Mouse (Mus musculus) myocyte (in vitro differentiated cells): ENCODE results near the gene Bckdk. TPM values are rescaled to one million over a fixed set of nuclear protein-coding genes. Genes with fewer than 3 reads are reported as not detected.

Experiments used
- H3K27me3 ChIP-seq: one replicate; pipeline ENCODE4 v1.6.1; 2011; ENCODE audit not compliant: control insufficient read depth, insufficient read depth, insufficient read length
- H3K36me3 ChIP-seq: one replicate; pipeline ENCODE4 v1.6.1; 2011; ENCODE audit not compliant: control insufficient read depth, insufficient read depth
- H3K4me2 ChIP-seq: one replicate; pipeline ENCODE4 v1.6.1; 2011; ENCODE audit warnings: low read depth, control low read depth
- H3K4me3 ChIP-seq: one replicate; pipeline ENCODE4 v1.5.1; 2011; ENCODE audit warnings: mild to moderate bottlenecking, control low read depth, moderate library complexity
- H3K79me2 ChIP-seq: one replicate; pipeline ENCODE4 v1.6.1; 2011; ENCODE audit not compliant: control insufficient read depth, insufficient read depth
- H3ac ChIP-seq: one replicate; pipeline ENCODE4 v1.6.1; 2011; ENCODE audit not compliant: control insufficient read depth, insufficient read length
- CEBPB ChIP-seq: IDR thresholded peaks from 2 replicates; pipeline ENCODE4 v1.6.1; 2011; ENCODE audit warnings: mild to moderate bottlenecking, moderate library complexity; ENCODE audit not compliant: poor library complexity, insufficient read depth, severe bottlenecking
- E2F4 ChIP-seq: IDR thresholded peaks from one replicate; pipeline ENCODE4 v1.6.1; 2011; ENCODE audit warnings: mild to moderate bottlenecking, control low read depth, moderate library complexity; ENCODE audit not compliant: insufficient read depth
- MAX ChIP-seq: IDR thresholded peaks from one replicate; pipeline ENCODE4 v1.6.1; 2011; ENCODE audit warnings: low read depth, mild to moderate bottlenecking, control low read depth
- MYOD1 ChIP-seq, 3 experiments: IDR thresholded peaks; one replicate each; pipeline ENCODE4 v1.6.1; 2011; ENCODE audit warnings: control low read depth in 2 of 3, low read depth in 2 of 3, mild to moderate bottlenecking in 2 of 3, moderate library complexity in 1 of 3; ENCODE audit not compliant: insufficient read length in 2 of 3, control insufficient read depth in 1 of 3
- MYOG ChIP-seq, 3 experiments: IDR thresholded peaks; one replicate each; pipeline ENCODE4 v1.6.1; 2011; ENCODE audit warnings: control low read depth in 2 of 3, low read depth in 2 of 3, mild to moderate bottlenecking in 2 of 3; ENCODE audit not compliant: insufficient read length in 2 of 3, control insufficient read depth in 1 of 3, insufficient read depth in 1 of 3
- POLR2A ChIP-seq: IDR thresholded peaks from one replicate; pipeline ENCODE4 v1.6.1; 2011; ENCODE audit warnings: low read depth, mild to moderate bottlenecking, control low read depth, moderate library complexity; ENCODE audit not compliant: insufficient read length
- POLR2AphosphoS2 ChIP-seq: IDR thresholded peaks from one replicate; pipeline ENCODE4 v1.6.1; 2011; ENCODE audit warnings: low read depth, control low read depth; ENCODE audit not compliant: insufficient read length
- REST ChIP-seq: IDR thresholded peaks from one replicate; pipeline ENCODE4 v1.6.1; 2011; ENCODE audit warnings: mild to moderate bottlenecking, control low read depth, moderate library complexity; ENCODE audit not compliant: insufficient read depth, insufficient read length
- SRF ChIP-seq: IDR thresholded peaks from one replicate; pipeline ENCODE4 v1.6.1; 2011; ENCODE audit warnings: low read depth; ENCODE audit not compliant: control insufficient read depth, insufficient read length
- TCF12 ChIP-seq: IDR thresholded peaks from one replicate; pipeline ENCODE4 v1.6.1; 2011; ENCODE audit warnings: mild to moderate bottlenecking, control low read depth; ENCODE audit not compliant: poor library complexity, insufficient read depth, severe bottlenecking
- TCF3 ChIP-seq: IDR thresholded peaks from one replicate; pipeline ENCODE4 v1.6.1; 2011; ENCODE audit warnings: low read depth, control low read depth; ENCODE audit not compliant: insufficient read length
- USF1 ChIP-seq: IDR thresholded peaks from one replicate; pipeline ENCODE4 v1.6.1; 2011; ENCODE audit warnings: low read depth, mild to moderate bottlenecking, control low read depth, moderate library complexity
- polyA plus RNA-seq: library from polyadenylated mRNA; unstranded; fragments of >200 nt; fragmentation: generic; extraction: Trizol; gene quantifications from one replicate; pipeline ENCODE4 v1.2.1, GENCODE M21; 2012; ENCODE audit warnings: missing spikeins

Gene Bckdk
- polyA plus RNA-seq = 53.2 TPM

GRCm38 (mm10) chr7:127903971-127904796, at the start of gene Bckdk:
TSS of gene Bckdk (plus strand) at chr7:127904082.
- H3ac ChIP-seq = peak within 1 kb of the TSS; percentile 73
- H3K36me3 ChIP-seq = peaks cover 11% of the 10 kb centered on the region
- H3K4me2 ChIP-seq = peak within 1 kb of the TSS; percentile 75
- TF ChIP-seq MAX = no peak
- TF ChIP-seq POLR2A = peak; percentile 85
- TF ChIP-seq MYOD1 (IDR thresholded peaks at IDR 0.05; ENCODE audit: control insufficient read depth in 1 of 3, insufficient read length in 2 of 3, low read depth in 2 of 3) = peak in 1 of 3 experiments; percentile 14
- no peak for TF ChIP-seq SRF
- TF ChIP-seq E2F4 = peak; percentile 52
- TF ChIP-seq POLR2AphosphoS2 = peak; percentile 84
- TF ChIP-seq MYOG (IDR thresholded peaks at IDR 0.05; ENCODE audit: control insufficient read depth in 1 of 3, insufficient read depth in 1 of 3, insufficient read length in 2 of 3, low read depth in 2 of 3) = no peak
- no peak for TF ChIP-seq TCF3
- no peaks in the 10 kb centered on the region for H3K27me3 ChIP-seq
- H3K79me2 ChIP-seq = no peaks in the 10 kb centered on the region
- H3K4me3 ChIP-seq = peak within 1 kb of the TSS; percentile 79

- H3K4me3 ChIP-seq = no peak overlapping the region
- no peak overlapping the region for H3K4me2 ChIP-seq
- H3K79me2 ChIP-seq = no peaks in the 10 kb centered on the region
- TF ChIP-seq POLR2A (no peak), POLR2AphosphoS2 (no peak), MAX (no peak), MYOD1 (IDR thresholded peaks at IDR 0.05; ENCODE audit: control insufficient read depth in 1 of 3, insufficient read length in 2 of 3, low read depth in 2 of 3) (no peak), MYOG (IDR thresholded peaks at IDR 0.05; ENCODE audit: control insufficient read depth in 1 of 3, insufficient read depth in 1 of 3, insufficient read length in 2 of 3, low read depth in 2 of 3) (no peak), E2F4 (no peak), REST (no peak), SRF (no peak), CEBPB (no peak), TCF3 (no peak), USF1 (no peak), TCF12 (no peak)
- no peaks in the 10 kb centered on the region for H3K36me3 ChIP-seq
- no peak overlapping the region for H3ac ChIP-seq
- H3K27me3 ChIP-seq = no peaks in the 10 kb centered on the region
Measured at GRCm38 (mm10) chr7:127858258-127858657, 45.6 kb upstream of the Bckdk start.

GRCm38 (mm10) chr7:127866434-127866833, 37.4 kb upstream of the Bckdk start:
- peaks cover 14% of the 10 kb centered on the region for H3K79me2 ChIP-seq
- H3K4me2 ChIP-seq = no peak overlapping the region
- no peak overlapping the region for H3K4me3 ChIP-seq
- TF ChIP-seq REST = no peak
- TF ChIP-seq USF1 = no peak
- no peak for TF ChIP-seq TCF3
- no peak for TF ChIP-seq MYOG (IDR thresholded peaks at IDR 0.05; ENCODE audit: control insufficient read depth in 1 of 3, insufficient read depth in 1 of 3, insufficient read length in 2 of 3, low read depth in 2 of 3)
- no peak for TF ChIP-seq E2F4
- no peak for TF ChIP-seq CEBPB
- no peak for TF ChIP-seq TCF12
- TF ChIP-seq MYOD1 (IDR thresholded peaks at IDR 0.05; ENCODE audit: control insufficient read depth in 1 of 3, insufficient read length in 2 of 3, low read depth in 2 of 3) = no peak
- no peak for TF ChIP-seq POLR2A
- TF ChIP-seq POLR2AphosphoS2 = no peak
- TF ChIP-seq SRF = no peak
- no peak for TF ChIP-seq MAX
- no peak overlapping the region for H3ac ChIP-seq
- H3K27me3 ChIP-seq = no peaks in the 10 kb centered on the region
- H3K36me3 ChIP-seq = peaks cover 18% of the 10 kb centered on the region

- H3K79me2 ChIP-seq = peaks cover 24% of the 10 kb centered on the region
- peaks cover 18% of the 10 kb centered on the region for H3K36me3 ChIP-seq
- no peak for TF ChIP-seq TCF12
- TF ChIP-seq MYOG (IDR thresholded peaks at IDR 0.05; ENCODE audit: control insufficient read depth in 1 of 3, insufficient read depth in 1 of 3, insufficient read length in 2 of 3, low read depth in 2 of 3) = no peak
- TF ChIP-seq E2F4 = no peak
- no peak for TF ChIP-seq TCF3
- no peak for TF ChIP-seq POLR2AphosphoS2
- TF ChIP-seq SRF = no peak
- TF ChIP-seq CEBPB = no peak
- no peak for TF ChIP-seq POLR2A
- TF ChIP-seq MAX = no peak
- TF ChIP-seq REST = no peak
- no peak for TF ChIP-seq MYOD1 (IDR thresholded peaks at IDR 0.05; ENCODE audit: control insufficient read depth in 1 of 3, insufficient read length in 2 of 3, low read depth in 2 of 3)
- H3K4me3 ChIP-seq = no peak overlapping the region
- H3K27me3 ChIP-seq = no peaks in the 10 kb centered on the region
- H3ac ChIP-seq = no peak overlapping the region
- H3K4me2 ChIP-seq = no peak overlapping the region
Measured at GRCm38 (mm10) chr7:127867641-127868040, 36.2 kb upstream of the Bckdk start.
